Mouse (Mus musculus): ENCODE data around the gene Traf7. TPM values are rescaled to one million over a fixed set of nuclear protein-coding genes. Genes with fewer than 3 reads are reported as not detected.

The Traf7 gene
- polyA plus RNA-seq, 1 experiment: 142 TPM

- Histone ChIP-seq H3K4me3 (ENCODE audit: insufficient read depth, poor library complexity, severe bottlenecking) (no peak within 1 kb of the TSS), H3K79me2 (ENCODE audit: control insufficient read depth, insufficient read depth) (peaks cover 8% of the 10 kb centered on the region)
These were observed 6.5 kb upstream of the Traf7 start, which contains the start of gene Rab26 for GRCm38 (mm10) chr17:24534160-24534718. TSS of gene Rab26 (minus strand) at chr17:24534210.

GRCm38 (mm10) chr17:24533099-24533992 lies 5.6 kb upstream of the Traf7 start:
- TF ChIP-seq MAX (IDR thresholded peaks at IDR 0.05): no peak
- TF ChIP-seq USF1 (IDR thresholded peaks at IDR 0.05; ENCODE audit: low read depth): no peak
- TF ChIP-seq FOSL1 (IDR thresholded peaks at IDR 0.05; ENCODE audit: insufficient read depth, low read length, poor library complexity, severe bottlenecking): no peak
- TF ChIP-seq CEBPB (IDR thresholded peaks at IDR 0.05; ENCODE audit: low read depth): no peak
- TF ChIP-seq MYOG (IDR thresholded peaks at IDR 0.05; ENCODE audit: control insufficient read depth, extremely low read depth, insufficient read length): no peak
- TF ChIP-seq CTCF (IDR thresholded peaks at IDR 0.05; ENCODE audit: control insufficient read depth, insufficient read depth, insufficient read length): no peak
- TF ChIP-seq MYOD1 (IDR thresholded peaks at IDR 0.05; ENCODE audit: control insufficient read depth, insufficient read length, low read depth): no peak
- peaks cover 15% of the 10 kb centered on the region for H3K79me3 ChIP-seq (ENCODE audit: low read depth)
- H3K27me3 ChIP-seq (ENCODE audit: control insufficient read depth, insufficient read depth, insufficient read length): no peaks in the 10 kb centered on the region
- H3ac ChIP-seq (ENCODE audit: control insufficient read depth, insufficient read length, low read depth): no peak overlapping the region
- no peak overlapping the region for H3K4me3 ChIP-seq (ENCODE audit: insufficient read depth, poor library complexity, severe bottlenecking)
- peaks cover 17% of the 10 kb centered on the region for H3K79me2 ChIP-seq (ENCODE audit: control insufficient read depth, insufficient read depth)
- H3K36me3 ChIP-seq (ENCODE audit: control insufficient read depth, insufficient read depth): peaks cover 16% of the 10 kb centered on the region

More at GRCm38 (mm10) chr17:24534160-24534718, 6.5 kb upstream of the Traf7 start, which contains the start of gene Rab26:
- Histone ChIP-seq H3ac (ENCODE audit: control insufficient read depth, insufficient read length, low read depth) (no peak within 1 kb of the TSS), H3K79me3 (ENCODE audit: low read depth) (peaks cover 6% of the 10 kb centered on the region), H3K27me3 (ENCODE audit: control insufficient read depth, insufficient read depth, insufficient read length) (no peaks in the 10 kb centered on the region), H3K36me3 (ENCODE audit: control insufficient read depth, insufficient read depth) (peaks cover 8% of the 10 kb centered on the region)
- TF ChIP-seq CTCF (IDR thresholded peaks at IDR 0.05; ENCODE audit: control insufficient read depth, insufficient read depth, insufficient read length) (no peak), FOSL1 (IDR thresholded peaks at IDR 0.05; ENCODE audit: insufficient read depth, low read length, poor library complexity, severe bottlenecking) (no peak), CEBPB (IDR thresholded peaks at IDR 0.05; ENCODE audit: low read depth) (no peak), MYOD1 (IDR thresholded peaks at IDR 0.05; ENCODE audit: control insufficient read depth, insufficient read length, low read depth) (no peak), USF1 (IDR thresholded peaks at IDR 0.05; ENCODE audit: low read depth) (no peak), MYOG (IDR thresholded peaks at IDR 0.05; ENCODE audit: control insufficient read depth, extremely low read depth, insufficient read length) (no peak), MAX (IDR thresholded peaks at IDR 0.05) (no peak)

GRCm38 (mm10) chr17:24532045-24532444 lies 4.3 kb upstream of the Traf7 start:
- Histone ChIP-seq H3ac (ENCODE audit: control insufficient read depth, insufficient read length, low read depth) (no peak overlapping the region), H3K79me2 (ENCODE audit: control insufficient read depth, insufficient read depth) (peaks cover 25% of the 10 kb centered on the region), H3K4me3 (ENCODE audit: insufficient read depth, poor library complexity, severe bottlenecking) (no peak overlapping the region), H3K27me3 (ENCODE audit: control insufficient read depth, insufficient read depth, insufficient read length) (no peaks in the 10 kb centered on the region), H3K36me3 (ENCODE audit: control insufficient read depth, insufficient read depth) (peaks cover 16% of the 10 kb centered on the region), H3K79me3 (ENCODE audit: low read depth) (peaks cover 20% of the 10 kb centered on the region)
- TF ChIP-seq CEBPB (IDR thresholded peaks at IDR 0.05; ENCODE audit: low read depth) (no peak), MYOG (IDR thresholded peaks at IDR 0.05; ENCODE audit: control insufficient read depth, extremely low read depth, insufficient read length) (no peak), FOSL1 (IDR thresholded peaks at IDR 0.05; ENCODE audit: insufficient read depth, low read length, poor library complexity, severe bottlenecking) (no peak), MYOD1 (IDR thresholded peaks at IDR 0.05; ENCODE audit: control insufficient read depth, insufficient read length, low read depth) (no peak), USF1 (IDR thresholded peaks at IDR 0.05; ENCODE audit: low read depth) (no peak), CTCF (IDR thresholded peaks at IDR 0.05; ENCODE audit: control insufficient read depth, insufficient read depth, insufficient read length) (no peak), MAX (IDR thresholded peaks at IDR 0.05) (no peak)

GRCm38 (mm10) chr17:24531064-24531463 lies 3.3 kb upstream of the Traf7 start:
- Histone ChIP-seq H3ac (ENCODE audit: control insufficient read depth, insufficient read length, low read depth) (no peak overlapping the region), H3K79me3 (ENCODE audit: low read depth) (peaks cover 30% of the 10 kb centered on the region), H3K36me3 (ENCODE audit: control insufficient read depth, insufficient read depth) (peaks cover 21% of the 10 kb centered on the region), H3K27me3 (ENCODE audit: control insufficient read depth, insufficient read depth, insufficient read length) (no peaks in the 10 kb centered on the region), H3K79me2 (ENCODE audit: control insufficient read depth, insufficient read depth) (peaks cover 35% of the 10 kb centered on the region), H3K4me3 (ENCODE audit: insufficient read depth, poor library complexity, severe bottlenecking) (no peak overlapping the region)
- TF ChIP-seq MYOD1 (IDR thresholded peaks at IDR 0.05; ENCODE audit: control insufficient read depth, insufficient read length, low read depth) (no peak), USF1 (IDR thresholded peaks at IDR 0.05; ENCODE audit: low read depth) (no peak), CEBPB (IDR thresholded peaks at IDR 0.05; ENCODE audit: low read depth) (no peak), FOSL1 (IDR thresholded peaks at IDR 0.05; ENCODE audit: insufficient read depth, low read length, poor library complexity, severe bottlenecking) (no peak), CTCF (IDR thresholded peaks at IDR 0.05; ENCODE audit: control insufficient read depth, insufficient read depth, insufficient read length) (no peak), MAX (IDR thresholded peaks at IDR 0.05) (no peak)

GRCm38 (mm10) chr17:24530361-24531050 lies 2.8 kb upstream of the Traf7 start:
- TF ChIP-seq CTCF (IDR thresholded peaks at IDR 0.05; ENCODE audit: control insufficient read depth, insufficient read depth, insufficient read length): no peak
- no peak for TF ChIP-seq MAX (IDR thresholded peaks at IDR 0.05)
- TF ChIP-seq MYOG (IDR thresholded peaks at IDR 0.05; ENCODE audit: control insufficient read depth, extremely low read depth, insufficient read length): no peak
- no peak for TF ChIP-seq USF1 (IDR thresholded peaks at IDR 0.05; ENCODE audit: low read depth)
- no peak for TF ChIP-seq FOSL1 (IDR thresholded peaks at IDR 0.05; ENCODE audit: insufficient read depth, low read length, poor library complexity, severe bottlenecking)
- no peak for TF ChIP-seq MYOD1 (IDR thresholded peaks at IDR 0.05; ENCODE audit: control insufficient read depth, insufficient read length, low read depth)
- no peak for TF ChIP-seq CEBPB (IDR thresholded peaks at IDR 0.05; ENCODE audit: low read depth)
- Histone ChIP-seq H3K36me3 (ENCODE audit: control insufficient read depth, insufficient read depth) (peaks cover 27% of the 10 kb centered on the region), H3ac (ENCODE audit: control insufficient read depth, insufficient read length, low read depth) (no peak overlapping the region), H3K4me3 (ENCODE audit: insufficient read depth, poor library complexity, severe bottlenecking) (no peak overlapping the region), H3K79me3 (ENCODE audit: low read depth) (peaks cover 36% of the 10 kb centered on the region), H3K27me3 (ENCODE audit: control insufficient read depth, insufficient read depth, insufficient read length) (no peaks in the 10 kb centered on the region), H3K79me2 (ENCODE audit: control insufficient read depth, insufficient read depth) (peaks cover 41% of the 10 kb centered on the region)

Data from C2C12 (cell line).